Mouse (Mus musculus) urinary bladder, postnatal 4 days (tissue): ENCODE data around the gene Hmga2.
"Not testable (repeated sequence)": the region's sequence is repeated elsewhere in the genome, so short reads cannot be mapped to it uniquely, and the experiment has no call there.

Experiments
- DNase-seq, 2 experiments: peaks; one replicate each; pipeline ENCODE4 v3.0.0; 2021 to 2022; ENCODE audit warnings: low spot score in 2 of 2

The Hmga2 gene

GRCm38 (mm10) chr10:120391971-120392716 is 84.1 kb downstream of the Hmga2 start:
- no peak for DNase-seq

- no peak for DNase-seq
These were observed 85.1 kb downstream of the Hmga2 start for GRCm38 (mm10) chr10:120390912-120391835.

GRCm38 (mm10) chr10:120389707-120390106 is 86.6 kb downstream of the Hmga2 start:
- DNase-seq: no peak

GRCm38 (mm10) chr10:120388966-120389365 is 87.3 kb downstream of the Hmga2 start:
- no peak for DNase-seq

- no peak for DNase-seq
These were observed 87.8 kb downstream of the Hmga2 start for GRCm38 (mm10) chr10:120388400-120388871.

GRCm38 (mm10) chr10:120387105-120387504 is 89.2 kb downstream of the Hmga2 start:
- DNase-seq: no peak

- no peak for DNase-seq
These were observed 91.3 kb downstream of the Hmga2 start for GRCm38 (mm10) chr10:120384797-120385600.

GRCm38 (mm10) chr10:120384040-120384439 is 92.2 kb downstream of the Hmga2 start:
- DNase-seq: no peak

GRCm38 (mm10) chr10:120377795-120378194 is 98.5 kb downstream of the Hmga2 start:
- DNase-seq: no peak

- peak; percentile 54 to 82 for DNase-seq
These were observed 98.9 kb downstream of the Hmga2 start for GRCm38 (mm10) chr10:120377327-120377752.

- DNase-seq: no peak
These were observed 100.8 kb downstream of the Hmga2 start for GRCm38 (mm10) chr10:120375438-120375837.

GRCm38 (mm10) chr10:120371215-120371614 is 105.1 kb downstream of the Hmga2 start:
- DNase-seq: no peak

GRCm38 (mm10) chr10:120369187-120369805 is 107.0 kb downstream of the Hmga2 start:
- DNase-seq: no peak

- not testable (repeated sequence) for DNase-seq
These were observed 110.1 kb downstream of the Hmga2 start for GRCm38 (mm10) chr10:120366173-120366592.

- DNase-seq: no peak
These were observed 110.7 kb downstream of the Hmga2 start for GRCm38 (mm10) chr10:120365380-120366172.

- DNase-seq: no peak
These were observed 112.2 kb downstream of the Hmga2 start for GRCm38 (mm10) chr10:120363983-120364582.

GRCm38 (mm10) chr10:120363298-120363982 is 112.8 kb downstream of the Hmga2 start:
- not testable (repeated sequence) for DNase-seq

GRCm38 (mm10) chr10:120354523-120355030 is 121.7 kb downstream of the Hmga2 start:
- no peak for DNase-seq

GRCm38 (mm10) chr10:120345325-120345724 is 130.9 kb downstream of the Hmga2 start:
- DNase-seq: no peak
